Mouse (Mus musculus) mouse embryonic stem cell (cell line): ENCODE results near the gene Mn1.

Source experiments
- in situ Hi-C, 2 experiments: fragments of 300-500 bp; cut with MboI; formaldehyde crosslinking; loops; 1 replicate in 1 of 2; 3 replicates in 1 of 2; pipeline ENCODE4 v1.14.3; 2019 to 2020; ENCODE audit warnings: low sequenced_read_pairs in 2 of 2, low pct_unique_long_range_greater_than_20kb in 1 of 2, mixed read lengths in 1 of 2; ENCODE audit not compliant: unreplicated experiment in 1 of 2

Gene Mn1

GRCm38 (mm10) chr5:111416591-111417374 is at the start of gene Mn1:
Gene Mn1, plus strand, starts transcription at chr5:111417362.
- in situ Hi-C loops, result no loop called here

DNA sequence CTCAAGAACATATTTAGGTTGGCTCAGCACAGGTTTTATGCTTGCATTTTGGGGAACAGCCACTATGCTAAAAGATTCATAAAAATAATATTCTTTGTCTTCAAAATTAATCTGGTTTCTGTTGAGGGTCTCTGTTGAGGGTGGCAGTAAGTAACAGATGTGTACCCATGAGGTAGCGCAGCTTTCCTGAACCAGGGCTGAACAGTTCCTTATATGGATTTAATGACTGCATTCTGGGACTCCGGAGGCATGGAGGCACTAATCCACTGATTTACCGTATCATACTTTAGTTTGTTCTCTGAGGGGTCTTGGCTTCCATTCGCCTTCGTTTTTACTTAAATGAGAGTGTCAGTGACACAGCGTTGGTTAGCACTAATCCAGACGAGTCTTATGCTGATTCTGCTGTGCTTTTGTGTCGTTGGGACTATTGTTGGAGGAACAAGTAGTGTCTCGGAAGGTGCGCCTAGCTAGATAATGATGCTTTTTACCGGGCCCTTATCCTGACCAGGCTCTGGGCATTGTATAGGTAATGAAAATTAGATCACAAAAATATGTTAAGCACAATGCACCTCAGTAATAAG is 49.1 kb upstream of the Mn1 start:
- in situ Hi-C loops, result no loop called here

GRCm38 (mm10) chr5:111368576-111368975 is 48.6 kb upstream of the Mn1 start:
- in situ Hi-C loops, result no loop called here

DNA sequence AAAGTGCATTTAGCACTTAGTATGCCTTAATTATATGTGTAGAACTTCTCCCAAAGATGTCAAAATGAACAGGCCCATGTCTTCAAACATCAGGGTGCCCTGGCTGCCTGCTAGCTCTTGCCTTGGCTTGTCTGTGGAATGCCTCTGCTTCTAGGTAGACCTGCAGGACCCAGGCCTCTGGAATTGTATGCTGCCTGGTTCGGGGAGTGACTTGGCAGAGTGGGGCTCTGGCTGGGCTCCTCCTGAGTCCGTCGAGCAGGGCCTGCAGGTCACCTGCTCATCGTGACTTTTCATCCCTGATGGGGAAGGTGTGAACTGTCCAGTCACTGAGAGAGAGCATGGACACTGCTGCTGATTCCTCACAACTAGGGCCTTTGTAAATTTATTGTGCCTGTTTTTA is 41.5 kb upstream of the Mn1 start:
- in situ Hi-C loops, result no loop called here

DNA sequence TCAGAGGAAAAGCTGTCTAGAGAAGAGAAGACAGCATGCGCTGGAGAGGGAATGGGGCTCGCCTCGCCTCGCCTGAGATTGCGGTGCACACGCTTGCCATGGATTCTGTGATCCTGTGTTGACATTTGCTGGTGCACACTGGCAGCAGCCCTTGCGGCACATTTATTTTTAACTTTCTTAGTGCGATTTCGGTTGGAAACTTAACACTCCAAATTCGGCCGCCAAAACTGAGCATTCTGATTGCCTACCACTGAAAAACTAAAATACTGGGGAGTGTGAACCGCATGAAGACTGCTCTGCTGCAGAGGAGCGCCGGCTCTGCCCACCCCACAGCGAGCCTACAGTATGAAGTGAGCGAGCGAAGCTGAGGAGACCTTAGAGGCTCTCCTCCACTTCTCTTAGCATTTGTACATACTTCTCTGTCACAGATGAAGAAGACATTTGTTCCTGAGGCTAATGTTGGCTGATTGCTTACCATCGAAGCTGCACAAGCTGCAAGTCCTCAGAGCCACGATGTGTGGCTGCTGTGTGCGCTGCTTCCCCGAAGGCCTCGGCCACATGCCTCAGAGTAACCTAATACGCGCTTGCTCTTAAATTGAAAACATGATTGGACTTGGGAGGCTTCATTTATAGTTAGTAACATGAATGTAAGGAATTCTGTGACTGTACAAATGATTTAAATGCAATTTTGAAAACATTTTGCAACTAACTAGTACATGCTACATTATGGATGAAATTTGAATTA is 40.7 kb upstream of the Mn1 start:
- in situ Hi-C loops, result no loop called here

GRCm38 (mm10) chr5:111378126-111378993 is 38.8 kb upstream of the Mn1 start:
- in situ Hi-C loops, result no loop called here

- in situ Hi-C loops, result no loop called here
Observed at GRCm38 (mm10) chr5:111383335-111383734, 33.8 kb upstream of the Mn1 start.

DNA sequence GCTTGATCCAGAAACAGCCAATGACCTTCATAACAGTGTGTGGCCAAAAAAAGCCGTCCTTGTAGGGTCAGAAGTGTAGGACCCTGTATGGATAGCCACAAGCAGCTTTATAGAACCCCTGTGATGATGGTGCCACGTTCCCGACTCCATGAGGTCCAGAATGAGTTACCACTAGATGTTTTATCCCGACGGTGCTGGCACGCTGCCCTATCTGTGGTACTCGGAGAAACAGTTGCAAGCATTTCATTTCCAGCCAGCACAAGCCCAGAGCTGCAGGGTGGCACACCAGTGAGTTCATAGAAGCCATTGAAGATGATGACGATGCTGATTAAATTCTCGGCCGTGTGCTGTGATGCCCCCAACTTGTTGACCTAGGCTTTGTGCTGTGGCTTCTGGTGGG is 26.3 kb upstream of the Mn1 start:
- in situ Hi-C loops, result no loop called here

DNA sequence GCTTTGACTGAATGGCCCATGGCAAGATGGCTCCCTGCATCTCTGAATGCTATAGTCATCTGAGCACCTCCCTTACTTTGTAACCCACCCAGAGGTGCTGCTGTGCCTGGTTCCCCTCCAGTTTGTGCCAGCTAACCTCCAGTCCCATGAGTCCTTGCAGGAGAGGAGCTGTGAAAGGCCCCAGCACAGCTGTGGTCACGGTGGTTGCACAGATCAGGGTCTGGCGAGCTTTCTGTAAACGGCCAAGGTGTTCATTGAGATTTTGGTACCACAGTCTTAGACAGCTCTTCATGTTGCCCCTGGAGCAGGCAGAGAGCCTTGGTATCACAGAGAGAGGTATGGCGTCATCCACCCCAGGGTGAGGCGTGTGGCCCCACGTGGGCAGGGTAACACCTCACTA is 25.7 kb upstream of the Mn1 start:
- in situ Hi-C loops, result no loop called here

GRCm38 (mm10) chr5:111393346-111394197 is 23.6 kb upstream of the Mn1 start:
- in situ Hi-C loops, result no loop called here

GRCm38 (mm10) chr5:111394198-111395053 is 22.7 kb upstream of the Mn1 start:
- in situ Hi-C loops, result no loop called here

GRCm38 (mm10) chr5:111395771-111396170 is 21.4 kb upstream of the Mn1 start:
- in situ Hi-C loops, result no loop called here

DNA sequence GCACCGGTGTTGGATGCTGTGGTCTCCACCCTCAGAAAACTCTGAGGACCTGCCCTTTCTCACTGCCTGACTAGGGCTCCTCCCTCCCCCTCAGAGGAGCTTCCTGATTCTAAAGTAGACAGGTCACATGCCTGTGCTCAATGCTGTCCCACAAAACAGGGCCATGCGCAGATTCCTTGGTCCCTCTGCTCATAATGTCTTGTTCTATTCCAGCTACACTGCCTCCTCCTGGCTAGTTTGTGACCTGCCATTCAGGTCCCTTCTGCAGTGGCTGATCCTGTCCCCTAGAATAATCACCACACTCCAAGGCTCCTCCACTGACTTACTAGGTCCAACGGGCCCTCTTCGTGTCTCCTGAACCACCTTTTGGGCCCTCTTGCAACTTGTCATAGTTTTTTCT is 21.0 kb upstream of the Mn1 start:
- in situ Hi-C loops, result no loop called here

DNA sequence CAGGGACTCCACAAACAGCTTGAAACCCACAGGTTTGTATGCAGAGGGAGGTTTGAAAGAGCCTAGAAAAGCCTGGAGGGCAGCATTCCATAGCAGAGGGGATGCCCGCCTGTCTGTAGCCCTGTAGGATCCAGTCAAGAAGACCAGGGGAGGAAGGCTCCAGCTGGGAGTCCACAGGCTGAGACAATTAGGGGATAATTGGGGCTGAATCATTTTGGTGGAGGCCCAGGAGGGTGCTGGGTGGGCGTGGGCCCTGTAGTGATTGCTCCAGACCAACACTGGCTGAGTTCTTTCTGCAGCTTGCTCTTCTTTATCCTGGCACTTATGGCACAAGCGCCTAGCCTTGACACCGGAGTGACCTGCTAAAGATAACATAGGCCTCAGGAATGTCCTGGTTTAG is 18.7 kb upstream of the Mn1 start:
- in situ Hi-C loops, result no loop called here

GRCm38 (mm10) chr5:111399271-111399670 is 17.9 kb upstream of the Mn1 start:
- in situ Hi-C loops, result no loop called here

GRCm38 (mm10) chr5:111401879-111402650 is 15.1 kb upstream of the Mn1 start:
- in situ Hi-C loops, result no loop called here

GRCm38 (mm10) chr5:111402651-111402996 is 14.5 kb upstream of the Mn1 start:
- in situ Hi-C loops, result no loop called here
